Comparison of ENCODE assay signal across 9 mouse cellular contexts in genomic region chr11:29825271-29825718, GRCm38 (mm10). TPM values are rescaled to one million over a fixed set of nuclear protein-coding genes. Genes with fewer than 3 reads are reported as not detected.
DNase-seq lines count a peak whose midpoint lies in the region; ATAC-seq and TF ChIP-seq lines count a peak whose summit lies in the region.
"Not testable (repeated sequence)": the region's sequence is repeated elsewhere in the genome, so short reads cannot be mapped to it uniquely, and the experiment has no call there.
"Had no signal": no experiment of that assay in that cellular context is flagged by ENCODE, and none has a peak within 500 bp of the region (broad histone marks: within the 10 kb centered on the region; RNA-seq: fewer than 3 reads in every experiment).

Gene 4931440F15Rik (minus strand): TSS chr11:29825668.

- not testable (repeated sequence) for TF ChIP-seq POLR2A in olfactory bulb, adult 2 months (IDR thresholded peaks at IDR 0.05; ENCODE audit: insufficient read depth, low read depth, low read length)

- WGBS in embryonic facial prominence, embryonic 15.5 days: 34% methylated on average over 21 of the region's 21 CpGs
- 38% methylated on average over 21 of the region's 21 CpGs for WGBS in hindbrain, embryonic 10.5 days
- WGBS in kidney, embryonic 15.5 days: 52% methylated on average over 21 of the region's 21 CpGs
- 26% methylated on average over 21 of the region's 21 CpGs for WGBS in liver, embryonic 13.5 days (ENCODE audit: insufficient replicate concordance)
- 48% methylated on average over 21 of the region's 21 CpGs for WGBS in midbrain, embryonic 10.5 days
- 51% methylated on average over 21 of the region's 21 CpGs for WGBS in olfactory bulb, adult 2 months

- intact Hi-C loops in gastrocnemius, adult 2 months (cut with DNase I): not testable (repeated sequence)

- not testable (repeated sequence) for H3K27ac ChIP-seq in ES-E14 (ENCODE audit: insufficient read depth, low read depth, low read length, poor library complexity, severe bottlenecking); embryonic facial prominence, embryonic 15.5 days (replicated peaks); gastrocnemius, adult 2 months; hindbrain, embryonic 10.5 days; kidney, embryonic 15.5 days; liver, embryonic 13.5 days; midbrain, embryonic 10.5 days (replicated peaks); olfactory bulb, adult 2 months (ENCODE audit: insufficient read depth, low read depth, low read length)

- H3K27me3 ChIP-seq in embryonic facial prominence, embryonic 15.5 days: peaks cover 16% of the 10 kb centered on the region
- peaks cover 32% of the 10 kb centered on the region for H3K27me3 ChIP-seq in hindbrain, embryonic 10.5 days (ENCODE audit: insufficient read depth, poor library complexity, severe bottlenecking)
- peaks cover 25% of the 10 kb centered on the region for H3K27me3 ChIP-seq in kidney, embryonic 15.5 days
- peaks cover 44% of the 10 kb centered on the region for H3K27me3 ChIP-seq in liver, embryonic 13.5 days
- H3K27me3 ChIP-seq in midbrain, embryonic 10.5 days (ENCODE audit: low read depth, poor library complexity, severe bottlenecking): peaks cover 38% of the 10 kb centered on the region

- in situ Hi-C loops in ES-E14 (cut with MboI; ENCODE audit: low sequenced_read_pairs in 2 of 2, unreplicated experiment in 2 of 2): not testable (repeated sequence)

- TF ChIP-seq CTCF in gastrocnemius, adult 2 months (IDR thresholded peaks at IDR 0.05); olfactory bulb, adult 2 months (IDR thresholded peaks at IDR 0.05; ENCODE audit: insufficient read depth, low read depth, low read length): not testable (repeated sequence)

- not testable (repeated sequence) for H3K9me3 ChIP-seq in ES-E14 (ENCODE audit: control insufficient read depth, insufficient read depth, low read depth, low read length); embryonic facial prominence, embryonic 15.5 days (replicated peaks); hindbrain, embryonic 10.5 days; kidney, embryonic 15.5 days (replicated peaks); liver, embryonic 13.5 days (replicated peaks); midbrain, embryonic 10.5 days (replicated peaks)

- peak within 1 kb of the TSS; percentile 10 to 53 for H3K4me3 ChIP-seq in ES-E14 (ENCODE audit: insufficient read depth in 1 of 2, low read depth in 1 of 2, low read length in 2 of 2, poor library complexity in 1 of 2, severe bottlenecking in 1 of 2)
- H3K4me3 ChIP-seq in embryonic facial prominence, embryonic 15.5 days (replicated peaks): peak within 1 kb of the TSS; percentile 26
- peak within 1 kb of the TSS; percentile 51 for H3K4me3 ChIP-seq in gastrocnemius, adult 2 months
- peak within 1 kb of the TSS; percentile 34 for H3K4me3 ChIP-seq in hindbrain, embryonic 10.5 days
- peak within 1 kb of the TSS; percentile 30 for H3K4me3 ChIP-seq in kidney, embryonic 15.5 days (replicated peaks)
- not testable (repeated sequence) for H3K4me3 ChIP-seq in liver, embryonic 13.5 days (replicated peaks); olfactory bulb, adult 2 months (ENCODE audit: insufficient read depth, low read depth, low read length)
- H3K4me3 ChIP-seq in midbrain, embryonic 10.5 days: peak within 1 kb of the TSS; percentile 34

- H3K4me1 ChIP-seq in ES-E14 (ENCODE audit: control insufficient read depth in 2 of 2, insufficient read depth in 2 of 2, low read length in 2 of 2, poor library complexity in 1 of 2); embryonic facial prominence, embryonic 15.5 days; kidney, embryonic 15.5 days; liver, embryonic 13.5 days (replicated peaks); midbrain, embryonic 10.5 days; olfactory bulb, adult 2 months (ENCODE audit: control insufficient read depth, insufficient read depth, low read length): not testable (repeated sequence)
- peaks cover 10% of the 10 kb centered on the region for H3K4me1 ChIP-seq in hindbrain, embryonic 10.5 days (replicated peaks)

- not testable (repeated sequence) for DNase-seq in ES-E14 (ENCODE audit: low read depth, low spot score); gastrocnemius, adult 2 months; hindbrain, embryonic 10.5 days (ENCODE audit: low spot score); liver, embryonic 13.5 days; midbrain, embryonic 10.5 days (ENCODE audit: low spot score)

- ATAC-seq in embryonic facial prominence, embryonic 15.5 days (ENCODE audit: insufficient number of reproducible peaks, low FRiP score, low TSS enrichment, low read depth): not testable (repeated sequence)
- peak; percentile 59 for ATAC-seq in kidney, embryonic 15.5 days (replicated peaks; ENCODE audit: low FRiP score)
- ATAC-seq in liver, embryonic 13.5 days (ENCODE audit: low read depth): 0 out of 2 replicates have a peak, but pooled peaks have one; percentile 12

- not testable (repeated sequence) for H3K9ac ChIP-seq in ES-E14 (ENCODE audit: insufficient read depth, low read depth, low read length, poor library complexity, severe bottlenecking); embryonic facial prominence, embryonic 15.5 days; kidney, embryonic 15.5 days; liver, embryonic 13.5 days

- H3K36me3 ChIP-seq in ES-E14 (ENCODE audit: control insufficient read depth, insufficient read depth, low read length, poor library complexity, severe bottlenecking); embryonic facial prominence, embryonic 15.5 days; hindbrain, embryonic 10.5 days; kidney, embryonic 15.5 days; liver, embryonic 13.5 days; midbrain, embryonic 10.5 days: not testable (repeated sequence)

- H3K4me2 ChIP-seq in embryonic facial prominence, embryonic 15.5 days (replicated peaks): peak within 1 kb of the TSS; percentile 45
- H3K4me2 ChIP-seq in kidney, embryonic 15.5 days: peak within 1 kb of the TSS; percentile 60
- H3K4me2 ChIP-seq in liver, embryonic 13.5 days: peak within 1 kb of the TSS; percentile 41

RNA-seq across cellular contexts. Expression of gene 4931440F15Rik, which starts in this region (rescaled TPM):
- 0.26 and 0.36 TPM in 2 replicates for total RNA-seq in ES-E14 (2012; rRNA removed)
- 0.24 and 0.38 TPM in 2 replicates for polyA plus RNA-seq in embryonic facial prominence, embryonic 15.5 days (2015; fragmentation: Nextera tagmentation; extraction: Ambion mirVana)
- total RNA-seq in gastrocnemius, adult 2 months (2021): 1 to 10 TPM; 2.7 to 2.8 TPM
- polyA plus RNA-seq in hindbrain, embryonic 10.5 days (2016; fragmentation: Nextera tagmentation; extraction: Ambion mirVana): 0.07 and 0.13 TPM in 2 replicates
- 0.10 TPM in 2 replicates for polyA plus RNA-seq in kidney, embryonic 15.5 days (2015; fragmentation: Nextera tagmentation; extraction: Ambion mirVana)
- polyA plus RNA-seq in liver, embryonic 13.5 days (2015; fragmentation: Nextera tagmentation; extraction: Ambion mirVana): 0.29 and 0.38 TPM in 2 replicates
- 0.09 and 0.12 TPM in 2 replicates for polyA plus RNA-seq in midbrain, embryonic 10.5 days (2016; fragmentation: Nextera tagmentation; extraction: Ambion mirVana)
- polyA plus RNA-seq in olfactory bulb, adult 2 months (2012; ENCODE audit: insufficient read depth, insufficient read length, low replicate concordance, missing spikeins): not detected in 2 replicates
- polyA plus RNA-seq: macrophage had no signal

Comparison
In these comparisons a context has a peak if more than half of its experiments do, and no peak if none do; other contexts are left out.
1. Peak in ATAC-seq, H3K4me3 ChIP-seq and H3K4me2 ChIP-seq in kidney, embryonic 15.5 days; RNA of the gene not detected or under 1 TPM.
2. Peak in ATAC-seq and H3K4me2 ChIP-seq in liver, embryonic 13.5 days; RNA of the gene not detected or under 1 TPM.